Mouse (Mus musculus) lung, postnatal 0 days (tissue): ENCODE results near the gene Gpd1. TPM values are rescaled to one million over a fixed set of nuclear protein-coding genes. Genes with fewer than 3 reads are reported as not detected.

Experiments used
- ATAC-seq: fragments of 200-750 bp; cut with Nextera tagmentation; 2 replicates; pipeline ENCODE4 v1.8.0; 2017; ENCODE audit warnings: moderate library complexity
- DNase-seq: peaks from one replicate; pipeline ENCODE4 v3.0.0-alpha.2; 2016; ENCODE audit warnings: low spot score
- H3K27ac ChIP-seq: fragments of 300-500 bp; sonication (generic); 2 replicates; pipeline ENCODE4 v1.5.1; 2014; ENCODE audit warnings: antibody characterized with exemption, mild to moderate bottlenecking, low read length, mixed read lengths
- H3K27me3 ChIP-seq: fragments of 300-500 bp; sonication (generic); replicated peaks from 2 replicates; pipeline ENCODE4 v1.6.1; 2014; ENCODE audit warnings: low read length, mixed read lengths; ENCODE audit not compliant: insufficient read depth
- H3K36me3 ChIP-seq: fragments of 300-500 bp; sonication (generic); 2 replicates; pipeline ENCODE4 v1.6.1; 2014; ENCODE audit warnings: low read length, mixed read lengths; ENCODE audit not compliant: insufficient read depth
- H3K4me1 ChIP-seq: fragments of 300-500 bp; sonication (generic); 2 replicates; pipeline ENCODE4 v1.6.1; 2014; ENCODE audit warnings: antibody characterized with exemption, low read depth, low read length, mixed read lengths; ENCODE audit not compliant: insufficient read depth
- H3K4me2 ChIP-seq: fragments of 300-500 bp; sonication (generic); replicated peaks from 2 replicates; pipeline ENCODE4 v1.6.1; 2014; ENCODE audit warnings: low read depth, mild to moderate bottlenecking, low read length, moderate library complexity, mixed read lengths
- H3K4me3 ChIP-seq: fragments of 300-500 bp; sonication (generic); 2 replicates; pipeline ENCODE4 v1.5.1; 2014; ENCODE audit warnings: low read depth, low read length
- H3K9ac ChIP-seq: fragments of 300-500 bp; sonication (generic); replicated peaks from 2 replicates; pipeline ENCODE4 v1.6.1; 2014; ENCODE audit warnings: low read depth, mild to moderate bottlenecking
- H3K9me3 ChIP-seq: fragments of 300-500 bp; sonication (generic); 2 replicates; pipeline ENCODE4 v1.6.1; 2016; ENCODE audit warnings: low read length, mixed read lengths
- CTCF ChIP-seq: IDR thresholded peaks from 2 replicates; pipeline ENCODE4 v1.5.1; 2016; ENCODE audit warnings: antibody characterized with exemption, mild to moderate bottlenecking
- EP300 ChIP-seq: IDR thresholded peaks from 2 replicates; pipeline ENCODE4 v1.6.1; 2016; ENCODE audit warnings: antibody characterized with exemption, mild to moderate bottlenecking, control low read depth
- WGBS: fragments of 180-500 bp; shearing (Covaris S2); extraction: QIAGEN DNeasy Blood & Tissue Kit; methylation state at CpG from one replicate; pipeline ENCODE4 v1.1.7; 2014; 5-methylcytosine and 5-hydroxymethylcytosine counted together
- polyA plus RNA-seq: library from polyadenylated mRNA; unstranded; fragments of >200 nt; fragmentation: Nextera tagmentation; extraction: Ambion mirVana; gene quantifications from 2 replicates; pipeline ENCODE4 v1.2.1, GENCODE M21; 2015

The Gpd1 gene
- polyA plus RNA-seq, 1 experiment from 2014 or later = 13.2 TPM

GRCm38 (mm10) chr15:99670964-99671670 lies 46.2 kb upstream of the Gpd1 start:
- WGBS = 8% methylated on average over 14 of the region's 17 CpGs
- H3K4me3 ChIP-seq = peak overlapping the region; percentile 45
- no peak for ATAC-seq
- H3K4me1 ChIP-seq = no peaks in the 10 kb centered on the region
- TF ChIP-seq EP300 (no peak), CTCF (no peak)
- peak overlapping the region; percentile 89 for H3K4me2 ChIP-seq
- no peak overlapping the region for H3K9ac ChIP-seq
- H3K36me3 ChIP-seq = no peaks in the 10 kb centered on the region
- DNase-seq = no peak
- no peak overlapping the region for H3K27ac ChIP-seq
- peaks cover 43% of the 10 kb centered on the region for H3K27me3 ChIP-seq
- H3K9me3 ChIP-seq = no peaks in the 10 kb centered on the region

- H3K4me2 ChIP-seq = no peak overlapping the region
- DNase-seq = no peak
- peaks cover 38% of the 10 kb centered on the region for H3K27me3 ChIP-seq
- no peak overlapping the region for H3K4me3 ChIP-seq
- no peak overlapping the region for H3K27ac ChIP-seq
- ATAC-seq = no peak
- H3K4me1 ChIP-seq = no peaks in the 10 kb centered on the region
- no peak overlapping the region for H3K9ac ChIP-seq
- H3K36me3 ChIP-seq = no peaks in the 10 kb centered on the region
- H3K9me3 ChIP-seq = no peaks in the 10 kb centered on the region
- no peak for TF ChIP-seq EP300
- no peak for TF ChIP-seq CTCF
- 54% methylated on average over 14 of the region's 14 CpGs for WGBS
Observed at GRCm38 (mm10) chr15:99671783-99672182, 45.5 kb upstream of the Gpd1 start.

GRCm38 (mm10) chr15:99674866-99675265 lies 42.4 kb upstream of the Gpd1 start:
- H3K4me1 ChIP-seq = no peaks in the 10 kb centered on the region
- whole genome bisulfite sequencing = 82% methylated on average over 3 of the region's 3 CpGs
- H3K4me3 ChIP-seq = no peak overlapping the region
- DNase-seq = no peak
- no peaks in the 10 kb centered on the region for H3K36me3 ChIP-seq
- no peak overlapping the region for H3K9ac ChIP-seq
- no peak for TF ChIP-seq EP300
- no peak for TF ChIP-seq CTCF
- no peak overlapping the region for H3K27ac ChIP-seq
- H3K9me3 ChIP-seq = no peaks in the 10 kb centered on the region
- no peak overlapping the region for H3K4me2 ChIP-seq
- ATAC-seq = no peak
- peaks cover 28% of the 10 kb centered on the region for H3K27me3 ChIP-seq

- Histone ChIP-seq H3K9me3 (no peaks in the 10 kb centered on the region), H3K4me2 (no peak overlapping the region), H3K27ac (no peak overlapping the region), H3K9ac (no peak overlapping the region), H3K4me3 (no peak overlapping the region), H3K4me1 (no peaks in the 10 kb centered on the region), H3K36me3 (no peaks in the 10 kb centered on the region), H3K27me3 (peaks cover 9% of the 10 kb centered on the region; the same call in 1 of the 2 replicates)
- TF ChIP-seq CTCF = no peak
- TF ChIP-seq EP300 = no peak
- DNase-seq (no peak), ATAC-seq (no peak)
- WGBS = 53% methylated on average over 5 of the region's 8 CpGs
Observed at GRCm38 (mm10) chr15:99677089-99677488, 40.2 kb upstream of the Gpd1 start.

GRCm38 (mm10) chr15:99678063-99678800 lies 39.1 kb upstream of the Gpd1 start:
- Histone ChIP-seq H3K9ac (no peak overlapping the region), H3K36me3 (no peaks in the 10 kb centered on the region), H3K4me1 (no peaks in the 10 kb centered on the region), H3K4me3 (no peak overlapping the region), H3K27ac (no peak overlapping the region), H3K9me3 (no peaks in the 10 kb centered on the region), H3K4me2 (no peak overlapping the region), H3K27me3 (no peaks in the 10 kb centered on the region; the same call in 1 of the 2 replicates)
- peak; percentile 54 for TF ChIP-seq CTCF
- no peak for TF ChIP-seq EP300
- DNase-seq (peak; percentile 34), ATAC-seq (peak; percentile 35; the same call in 1 of the 2 replicates)
- WGBS = 14% methylated on average over 13 of the region's 13 CpGs

DNA sequence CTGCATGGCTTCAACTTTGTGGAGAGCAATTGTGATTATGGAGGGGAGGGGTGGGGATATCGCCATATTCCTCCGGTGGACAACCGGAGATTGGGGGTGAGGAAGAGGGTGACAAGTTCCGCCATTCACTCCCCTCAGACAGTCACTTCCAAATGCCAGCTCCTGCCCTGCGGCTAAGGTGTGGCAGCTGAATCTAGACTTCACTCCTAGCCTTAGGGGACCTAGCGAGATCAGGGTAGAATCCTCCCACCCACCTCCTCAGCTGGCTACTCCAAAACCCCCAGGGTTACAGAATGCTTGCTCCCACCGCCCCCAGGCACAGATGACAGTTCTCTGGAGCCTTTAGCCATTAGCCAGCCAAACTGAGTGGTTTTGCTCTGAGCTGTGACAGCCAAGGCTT lies 38.3 kb upstream of the Gpd1 start:
- H3K4me1 ChIP-seq = no peaks in the 10 kb centered on the region
- ATAC-seq = no peak
- H3K36me3 ChIP-seq = no peaks in the 10 kb centered on the region
- no peak for DNase-seq
- TF ChIP-seq CTCF = no peak
- TF ChIP-seq EP300 = no peak
- no peak overlapping the region for H3K9ac ChIP-seq
- no peaks in the 10 kb centered on the region for H3K27me3 ChIP-seq
- no peak overlapping the region for H3K4me2 ChIP-seq
- H3K27ac ChIP-seq = no peak overlapping the region
- WGBS = 46% methylated on average over 7 of the region's 7 CpGs
- H3K9me3 ChIP-seq = no peaks in the 10 kb centered on the region
- H3K4me3 ChIP-seq = no peak overlapping the region
